Mouse (Mus musculus): ENCODE measurements around the gene Wnt5b.

Wnt5b gene

DNA sequence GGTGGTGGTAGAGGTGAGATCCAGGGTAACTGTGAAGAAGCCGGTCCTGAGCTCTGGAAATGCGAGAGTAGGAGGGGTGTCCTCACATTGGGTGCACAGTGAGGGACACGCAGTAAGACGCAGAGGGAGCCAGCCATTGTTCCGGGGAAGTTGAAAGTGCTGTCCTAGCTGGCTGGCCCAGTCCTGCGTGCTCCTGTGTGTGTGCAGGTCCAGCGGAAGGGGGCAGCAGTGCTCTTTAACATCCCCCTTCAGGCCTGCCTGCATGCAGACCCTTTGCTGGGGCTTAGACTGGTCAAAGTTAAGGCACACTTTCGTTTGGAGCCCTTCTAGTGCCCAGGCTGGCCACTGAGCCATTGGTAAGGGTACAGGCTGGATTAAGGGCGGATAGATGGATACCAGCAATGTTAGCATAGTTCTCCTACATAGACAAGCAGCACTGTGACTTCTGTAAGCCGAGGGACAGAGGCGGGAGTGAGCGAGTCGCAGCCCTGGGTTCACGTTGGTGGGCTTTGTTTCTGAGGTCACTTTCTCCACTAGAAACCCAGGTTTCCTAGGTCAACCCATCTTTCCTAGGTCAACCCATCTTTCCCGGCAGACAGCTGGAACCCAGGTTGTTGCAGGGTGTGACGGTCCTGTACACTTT, 61.1 kb downstream of the Wnt5b start:
- peak in 1 of 2 experiments; percentile 68 for DNase-seq

DNA sequence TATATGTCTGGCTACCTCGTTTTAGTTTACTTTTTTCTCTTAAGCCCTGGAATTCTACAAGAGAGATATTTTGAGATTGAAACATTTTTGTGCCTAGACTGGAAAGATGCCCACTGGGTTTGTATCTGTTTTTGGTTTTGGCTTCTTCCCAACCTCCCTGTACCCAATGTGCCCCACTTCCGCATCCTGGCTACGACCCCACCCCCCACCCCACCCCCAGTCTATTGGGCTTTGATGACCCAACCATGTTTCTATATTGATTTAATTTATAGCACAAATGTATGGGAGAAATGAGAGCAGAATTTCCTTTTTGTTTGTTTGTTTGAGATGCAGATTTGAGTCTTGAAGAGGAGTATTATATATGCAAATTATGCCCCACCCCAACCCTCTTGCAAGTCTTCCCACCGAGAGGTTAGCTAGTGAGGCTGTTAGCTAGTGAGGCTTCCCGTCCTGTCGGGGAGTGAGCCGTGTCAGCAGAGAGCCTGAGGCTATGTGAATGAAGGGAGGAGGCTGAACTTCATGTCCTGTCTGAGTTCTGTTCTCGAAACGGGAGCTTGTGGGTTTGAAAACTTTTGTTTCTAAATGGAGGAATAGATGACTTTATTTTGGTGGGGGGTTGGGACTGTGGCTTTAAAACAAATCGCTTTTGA, 62.3 kb downstream of the Wnt5b start:
- DNase-seq = peak in 1 of 2 experiments; percentile 38

GRCm38 (mm10) chr6:119480706-119481331, 63.3 kb downstream of the Wnt5b start:
- peak in 1 of 2 experiments; percentile 45 for DNase-seq

- peak; percentile 46 to 74 for DNase-seq
These were observed 64.1 kb downstream of the Wnt5b start for GRCm38 (mm10) chr6:119479876-119480705.

DNA sequence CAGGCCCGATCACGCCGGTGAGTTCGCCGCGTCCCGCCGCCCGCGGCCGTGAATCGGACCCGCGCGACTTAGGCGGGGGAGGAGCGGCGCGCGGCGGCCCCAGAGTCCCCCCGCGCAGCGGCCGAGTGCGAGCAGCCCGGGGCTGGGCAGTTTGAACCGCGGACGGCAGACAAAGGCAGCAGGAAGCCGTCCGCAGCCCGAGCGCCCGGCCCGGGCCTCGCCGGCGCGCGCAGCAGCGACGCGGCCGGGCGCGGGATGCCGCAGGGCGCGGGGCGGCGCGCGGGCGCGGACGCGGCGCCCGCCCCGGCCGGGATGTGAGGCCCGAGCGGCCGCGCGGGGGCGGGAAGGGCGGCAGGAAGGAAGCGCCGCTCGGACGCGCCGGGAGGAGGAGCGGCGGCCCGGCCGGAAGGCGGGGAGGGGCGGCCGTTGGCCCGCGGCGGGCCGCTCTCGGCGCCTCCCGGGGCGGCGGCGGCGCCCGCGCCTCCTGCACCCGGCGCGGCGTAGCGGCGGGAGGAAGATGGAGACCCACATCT, 64.7 kb downstream of the Wnt5b start, which contains the start of gene Fbxl14:
Fbxl14 (plus strand) TSS at position 326 of the 533 bp plus-strand sequence.
- peak; percentile 58 to 83 for DNase-seq

DNA sequence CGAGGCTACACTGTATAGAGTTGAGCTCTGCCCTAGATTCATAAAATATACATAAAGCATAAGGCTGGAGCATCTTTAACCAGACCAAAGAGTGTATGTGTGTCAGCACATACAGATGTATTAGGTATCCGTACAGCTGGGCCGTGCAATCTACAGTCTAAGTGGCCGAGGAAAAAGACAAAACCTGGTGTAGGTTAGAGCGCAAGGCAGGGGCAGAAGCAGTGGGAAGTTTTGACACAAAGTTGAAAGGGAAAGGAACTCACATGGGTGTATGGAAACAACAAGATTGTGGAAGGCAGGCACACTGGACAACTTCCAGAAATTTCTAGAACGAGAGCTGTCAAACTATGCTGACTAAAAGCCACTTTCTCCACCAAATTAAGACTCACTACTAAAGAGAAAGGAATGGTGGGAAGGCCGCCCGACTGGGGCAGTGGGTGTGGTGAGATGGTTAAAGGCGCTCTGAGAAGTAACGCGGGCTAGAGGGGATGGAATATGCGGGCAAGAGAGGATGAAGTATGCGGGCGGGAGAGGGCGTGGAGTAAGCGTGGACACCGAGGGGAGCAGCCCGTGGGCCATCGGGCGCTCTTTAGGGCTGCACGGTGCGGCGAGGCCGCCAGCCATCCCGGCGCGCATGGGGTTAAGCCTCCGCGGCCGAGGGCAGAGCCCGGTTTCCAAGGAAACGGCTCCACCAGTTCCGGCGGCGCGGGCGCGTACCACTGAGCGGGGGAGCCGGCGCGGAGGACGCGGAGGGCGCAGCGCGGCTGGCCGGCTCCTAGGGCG, 65.4 kb downstream of the Wnt5b start:
- DNase-seq = peak; percentile 85 to 92

- DNase-seq = no peak
These were observed 66.3 kb downstream of the Wnt5b start for GRCm38 (mm10) chr6:119477686-119478310.

GRCm38 (mm10) chr6:119475988-119476387, 68.2 kb downstream of the Wnt5b start:
- DNase-seq = no peak

- DNase-seq = no peak
These were observed 70.2 kb downstream of the Wnt5b start for GRCm38 (mm10) chr6:119473992-119474391.

GRCm38 (mm10) chr6:119473446-119473845, 70.7 kb downstream of the Wnt5b start:
- DNase-seq = no peak

DNA sequence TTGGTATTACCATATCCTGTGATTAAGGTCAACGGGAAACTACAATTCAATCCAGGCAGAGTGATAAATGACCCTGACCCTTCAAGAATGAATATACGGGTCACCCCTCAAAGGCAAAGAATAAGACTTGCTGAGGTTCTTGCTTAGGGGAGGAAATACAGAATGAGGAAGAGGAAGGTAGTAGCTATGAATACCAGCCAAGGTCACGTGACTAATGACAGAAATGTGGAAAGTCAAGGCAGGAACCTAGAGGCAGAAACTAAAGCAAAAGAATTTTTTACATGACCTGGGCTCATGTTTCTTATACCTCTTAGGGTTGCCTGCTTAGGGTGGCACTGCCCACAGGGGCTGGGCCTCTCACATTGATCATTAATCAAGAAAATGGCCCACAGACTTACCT, 71.4 kb downstream of the Wnt5b start:
- no peak for DNase-seq

DNA sequence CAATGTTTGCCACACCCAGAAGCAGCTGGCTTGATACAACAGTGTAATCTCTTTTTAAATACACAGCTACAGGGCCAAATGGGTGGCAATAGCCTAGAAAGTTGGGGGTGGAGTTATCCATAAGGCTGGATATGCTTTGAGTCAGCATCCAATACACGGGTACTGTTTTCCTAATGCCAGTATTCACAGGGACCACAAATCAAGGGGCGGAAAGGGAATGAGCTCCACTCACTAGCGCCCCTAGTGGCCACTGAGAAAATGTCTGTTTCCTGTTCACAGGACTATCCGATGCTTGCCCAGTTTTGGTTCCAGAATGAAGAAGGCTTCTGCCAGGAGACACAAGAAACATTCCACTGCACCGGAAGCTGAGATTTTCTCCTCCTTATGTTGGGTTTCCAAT, 72.0 kb downstream of the Wnt5b start:
- peak; percentile 75 to 88 for DNase-seq

DNA sequence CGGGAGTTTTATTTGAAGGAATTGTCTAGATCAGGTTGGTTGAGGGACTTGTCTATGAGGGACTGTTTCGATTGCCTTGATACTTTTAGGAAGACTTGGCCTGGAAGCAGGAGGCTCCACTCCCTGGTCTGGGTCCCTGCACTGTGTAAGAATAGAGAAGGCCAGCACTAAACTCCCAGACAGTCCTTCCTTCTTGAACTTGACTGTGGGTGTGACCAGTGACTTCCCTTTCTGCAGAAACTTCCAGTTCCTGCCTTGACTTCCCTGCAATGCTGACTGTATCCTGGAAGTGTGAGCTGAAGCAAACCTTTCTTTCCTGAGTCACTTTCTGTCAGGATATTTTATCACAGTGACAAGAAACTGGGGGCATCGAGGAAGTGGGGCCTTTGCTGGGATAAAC, 73.4 kb downstream of the Wnt5b start:
- no peak for DNase-seq

- DNase-seq = peak in 1 of 2 experiments; percentile 45
These were observed 76.4 kb downstream of the Wnt5b start for GRCm38 (mm10) chr6:119467785-119468059.

- DNase-seq = peak; percentile 83 to 89
These were observed 77.0 kb downstream of the Wnt5b start for GRCm38 (mm10) chr6:119466921-119467784.

DNA sequence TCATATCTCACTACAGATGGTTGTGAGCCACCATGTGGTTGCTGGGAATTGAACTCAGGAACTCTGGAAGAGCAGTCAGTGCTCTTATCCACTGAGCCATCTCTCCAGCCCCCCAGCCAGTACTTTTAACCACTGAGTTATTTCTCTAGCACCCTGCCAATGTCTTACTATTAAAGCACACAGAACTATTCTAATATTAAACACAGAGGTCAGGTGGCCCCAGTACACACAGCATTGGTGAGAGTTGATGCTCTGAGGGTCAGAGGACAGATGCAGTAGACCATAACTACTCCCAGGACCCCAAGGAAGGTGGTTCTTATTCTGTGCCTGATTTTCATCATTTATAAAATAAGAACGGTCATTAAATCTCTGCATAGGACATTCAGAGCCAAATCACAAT, 78.0 kb downstream of the Wnt5b start:
- no peak for DNase-seq

DNA sequence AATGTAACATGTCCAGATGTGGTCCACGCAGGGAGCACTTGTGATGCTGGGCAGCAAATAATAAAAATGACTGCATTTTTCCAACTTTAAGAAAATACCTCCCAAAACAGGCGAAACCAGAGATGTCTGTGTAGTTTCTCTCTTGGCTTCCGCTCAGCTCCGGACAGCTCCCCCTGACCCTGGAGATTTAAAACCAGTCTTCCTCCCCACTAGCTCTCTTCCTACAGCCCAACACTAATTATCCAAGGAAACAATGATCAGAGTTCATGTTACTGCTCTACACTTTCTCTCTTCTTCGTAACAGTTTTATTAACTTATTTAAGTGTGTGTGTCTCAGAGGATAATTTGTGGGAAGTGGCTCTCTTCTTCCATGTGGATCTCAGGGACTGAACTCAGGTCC, 83.8 kb downstream of the Wnt5b start:
- DNase-seq = no peak

- no peak for DNase-seq
These were observed 85.1 kb downstream of the Wnt5b start for GRCm38 (mm10) chr6:119459041-119459440.

- DNase-seq = no peak
These were observed 86.0 kb downstream of the Wnt5b start for GRCm38 (mm10) chr6:119458166-119458565.

DNA sequence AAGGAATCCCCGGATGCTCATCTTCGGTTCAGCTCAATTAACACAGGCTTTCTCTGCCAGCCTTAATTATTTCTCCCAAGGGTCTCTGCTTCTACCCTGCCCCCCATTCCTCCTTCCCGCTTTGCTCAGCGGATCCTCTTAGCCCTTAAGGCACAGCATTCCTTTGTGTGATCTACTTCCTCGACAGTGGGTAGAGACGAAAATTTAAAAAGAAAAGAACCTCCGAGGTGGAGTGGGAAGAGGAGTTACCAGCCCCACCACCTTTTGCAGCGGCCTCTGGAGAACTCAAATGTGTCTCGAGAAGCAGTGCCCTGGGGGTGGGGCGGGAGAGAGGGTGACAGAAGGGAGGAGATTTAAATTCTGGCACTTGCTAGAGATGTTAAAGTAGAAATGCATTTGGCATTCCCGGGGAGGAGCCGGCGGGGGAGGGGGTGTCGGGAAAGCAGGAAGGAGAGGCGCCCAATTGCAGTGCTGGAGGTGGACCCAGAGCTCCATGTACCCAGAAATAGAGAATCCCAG, 92.1 kb downstream of the Wnt5b start:
- peak; percentile 51 to 78 for DNase-seq

Measured in kidney, postnatal 36 days (tissue).